ENCODE assay signal across 30 mouse cellular contexts in the genomic region with DNA sequence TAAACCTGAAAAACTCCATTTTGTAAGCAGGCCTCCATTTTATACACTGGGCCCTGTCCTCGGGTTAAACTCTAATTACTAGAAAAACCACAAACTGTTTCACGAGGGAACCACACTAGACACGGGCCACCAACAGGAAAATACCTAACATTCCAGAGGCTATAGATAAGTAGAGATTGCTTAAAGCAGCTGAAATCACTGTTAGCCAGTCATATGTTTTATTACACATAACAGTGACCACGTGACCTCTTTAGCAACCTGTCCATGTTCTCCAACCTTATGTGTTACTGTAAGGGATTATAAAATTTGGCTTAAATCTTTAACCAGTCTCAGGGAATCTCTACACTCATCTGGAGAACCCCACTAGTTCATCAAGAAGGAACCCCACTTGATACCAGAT. TPM values are rescaled to one million over a fixed set of nuclear protein-coding genes. Genes with fewer than 3 reads are reported as not detected.
DNase-seq lines count a peak whose midpoint lies in the region; ATAC-seq and TF ChIP-seq lines count a peak whose summit lies in the region.
"Had no signal": no experiment of that assay in that cellular context is flagged by ENCODE, and none has a peak within 500 bp of the region (broad histone marks: within the 10 kb centered on the region; RNA-seq: fewer than 3 reads in every experiment).

No protein-coding gene starts in this region.

- no peak overlapping the region for H3K9ac ChIP-seq in lung, embryonic 15.5 days
- H3K9ac ChIP-seq: embryonic facial prominence, embryonic 12.5 days; embryonic facial prominence, embryonic 15.5 days; forebrain, embryonic 12.5 days; forebrain, embryonic 15.5 days; heart, embryonic 13.5 days; hindbrain, embryonic 14.5 days had no signal

- no peak overlapping the region for H3K4me2 ChIP-seq in lung, embryonic 15.5 days
- H3K4me2 ChIP-seq: embryonic facial prominence, embryonic 12.5 days; embryonic facial prominence, embryonic 15.5 days; forebrain, embryonic 12.5 days; forebrain, embryonic 15.5 days; heart, embryonic 13.5 days; hindbrain, embryonic 14.5 days had no signal

- no peak for DNase-seq in lung, postnatal 10 days
- DNase-seq in 3134 (ENCODE audit: extremely low read depth, insufficient read length, low spot score) (peak; percentile 42), Patski (ENCODE audit: low read depth, low spot score) (no peak)
- DNase-seq in frontal cortex, adult 2 months (ENCODE audit: extremely low spot score in 1 of 2, low spot score in 1 of 2): no peak
- DNase-seq in right cerebral cortex, postnatal 4 days: no peak
- DNase-seq: adrenal gland, postnatal 10 days; adrenal gland, postnatal 36 days; cerebellum, adult 18-20 months; cerebellum, adult 9-10 months; cerebellum, postnatal 14 days; gastrocnemius, postnatal 10 days; gastrocnemius, postnatal 36 days; heart, adult 2 months; heart, postnatal 14 days; heart, postnatal 4 days had no signal

- no peaks in the 10 kb centered on the region for H3K9me3 ChIP-seq in lung, embryonic 15.5 days
- H3K9me3 ChIP-seq: embryonic facial prominence, embryonic 12.5 days; embryonic facial prominence, embryonic 15.5 days; forebrain, embryonic 12.5 days; forebrain, embryonic 15.5 days; heart, embryonic 10.5 days; heart, embryonic 13.5 days had no signal

- peak overlapping the region; percentile 48 for H3K27ac ChIP-seq in lung, embryonic 15.5 days
- H3K27ac ChIP-seq: embryonic facial prominence, embryonic 12.5 days; embryonic facial prominence, embryonic 15.5 days; forebrain, embryonic 12.5 days; forebrain, embryonic 15.5 days; heart, adult 2 months; heart, embryonic 10.5 days; heart, embryonic 13.5 days; hindbrain, embryonic 14.5 days; hindbrain, postnatal 0 days had no signal

- no peaks in the 10 kb centered on the region for H3K36me3 ChIP-seq in lung, embryonic 15.5 days
- H3K36me3 ChIP-seq in C2C12 (ENCODE audit: control insufficient read depth, insufficient read depth): no peaks in the 10 kb centered on the region
- H3K36me3 ChIP-seq: embryonic facial prominence, embryonic 12.5 days; embryonic facial prominence, embryonic 15.5 days; forebrain, embryonic 12.5 days; forebrain, embryonic 15.5 days; heart, embryonic 10.5 days; heart, embryonic 13.5 days had no signal

- no peaks in the 10 kb centered on the region for H3K27me3 ChIP-seq in lung, embryonic 15.5 days
- H3K27me3 ChIP-seq in C2C12 (ENCODE audit: control insufficient read depth, insufficient read depth, insufficient read length) (no peaks in the 10 kb centered on the region), Patski (no peaks in the 10 kb centered on the region)
- H3K27me3 ChIP-seq: CH12.LX; embryonic facial prominence, embryonic 12.5 days; embryonic facial prominence, embryonic 15.5 days; forebrain, embryonic 15.5 days had no signal

- H3ac ChIP-seq in C2C12 (ENCODE audit: control insufficient read depth, insufficient read length, low read depth): no peak overlapping the region

- peaks cover 4% of the 10 kb centered on the region for H3K4me1 ChIP-seq in lung, embryonic 15.5 days
- H3K4me1 ChIP-seq: embryonic facial prominence, embryonic 15.5 days; forebrain, embryonic 15.5 days had no signal

- no peaks in the 10 kb centered on the region for H3K79me3 ChIP-seq in C2C12 (ENCODE audit: low read depth)

- CTCF ChIA-PET in Patski (lab: Charles Lee): interaction anchor here (1.5 kb wide), 1 partner anchor 17 kb away, joined by 4 read pairs; no protein-coding TSS in a partner anchor

- WGBS in lung, embryonic 15.5 days: 45% methylated on average over 4 of the region's 4 CpGs

- no peak for ATAC-seq in lung, embryonic 15.5 days (ENCODE audit: borderline replicate concordance, extremely low read depth, low FRiP score, low TSS enrichment)
- peak; percentile 68 for ATAC-seq in Patski
- no peak for ATAC-seq in monocyte, adult 5-6 weeks (replicated peaks; ENCODE audit: insufficient number of reproducible peaks, low FRiP score, low TSS enrichment, poor library complexity, severe bottlenecking)
- ATAC-seq: forebrain, embryonic 15.5 days; hindbrain, postnatal 0 days; inflammation-experienced regulatory T-cells, adult 6 months had no signal

- POLR2A ChIA-PET in Patski (lab: Charles Lee): no interaction called here

- no peaks in the 10 kb centered on the region for H3K79me2 ChIP-seq in C2C12 (ENCODE audit: control insufficient read depth, insufficient read depth)

- in situ Hi-C loops in Patski (cut with MboI; ENCODE audit: low pct_unique_long_range_greater_than_20kb): no loop called here

- TF ChIP-seq CTCF in C2C12 (IDR thresholded peaks at IDR 0.05; ENCODE audit: control insufficient read depth, insufficient read depth, insufficient read length) (no peak), Patski (IDR thresholded peaks at IDR 0.05) (no peak)

- no peak overlapping the region for H3K4me3 ChIP-seq in lung, embryonic 15.5 days
- no peak overlapping the region for H3K4me3 ChIP-seq in C2C12 (ENCODE audit: insufficient read depth, poor library complexity, severe bottlenecking)
- H3K4me3 ChIP-seq: embryonic facial prominence, embryonic 12.5 days; embryonic facial prominence, embryonic 15.5 days; forebrain, embryonic 12.5 days; forebrain, embryonic 15.5 days; heart, adult 2 months; heart, embryonic 10.5 days; heart, embryonic 13.5 days had no signal

TF ChIP-seq in C2C12, 6 proteins besides CTCF, POLR2A, EP300 and RAD21:
- TF ChIP-seq MAX (IDR thresholded peaks at IDR 0.05) (no peak), CEBPB (IDR thresholded peaks at IDR 0.05; ENCODE audit: low read depth) (peak; percentile 71), MYOD1 (IDR thresholded peaks at IDR 0.05; ENCODE audit: control insufficient read depth, insufficient read length, low read depth) (peak; percentile 74), USF1 (IDR thresholded peaks at IDR 0.05; ENCODE audit: low read depth) (peak; percentile 91)
TF ChIP-seq in C2C12: peak in this region for 3.

RNA-seq across cellular contexts. Expression of a gene that starts 19.3 kb away (rescaled TPM):
- polyA plus RNA-seq in lung, embryonic 15.5 days (2015; fragmentation: Nextera tagmentation; extraction: Ambion mirVana): 7.2 and 8.3 TPM in 2 replicates
- polyA plus RNA-seq in C2C12 (2012; fragmentation: generic; extraction: Trizol): 0.39 TPM
- polyA plus RNA-seq in Patski (2021): 1.6 TPM
- 1.4 and 3.8 TPM in 2 replicates for polyA plus RNA-seq in frontal cortex, adult 2 months (2012; rRNA removed)
- 1.4 to 6.2 TPM (median 1.6 TPM) in 3 replicates for total RNA-seq in monocyte, adult 5-6 weeks (2017)

RNA-seq across cellular contexts. Expression of a gene that starts 29.7 kb away (rescaled TPM):
- 13.2 and 15.1 TPM in 2 replicates for polyA plus RNA-seq in lung, embryonic 15.5 days (2015; fragmentation: Nextera tagmentation; extraction: Ambion mirVana)
- polyA plus RNA-seq in C2C12 (2012; fragmentation: generic; extraction: Trizol) (not detected), Patski (2021) (0.05 TPM)
- polyA plus RNA-seq in frontal cortex, adult 2 months (2012; rRNA removed): 14.6 and 21.5 TPM in 2 replicates
- 270 to 442 TPM (median 434 TPM) in 3 replicates for total RNA-seq in monocyte, adult 5-6 weeks (2017)

RNA-seq across cellular contexts. Expression of a gene that starts 56.0 kb away (rescaled TPM):
- 256 and 267 TPM in 2 replicates for polyA plus RNA-seq in lung, embryonic 15.5 days (2015; fragmentation: Nextera tagmentation; extraction: Ambion mirVana)
- 147 TPM for polyA plus RNA-seq in C2C12 (2012; fragmentation: generic; extraction: Trizol)
- polyA plus RNA-seq in Patski (2021): 445 TPM
- polyA plus RNA-seq in frontal cortex, adult 2 months (2012; rRNA removed): 206 and 256 TPM in 2 replicates
- total RNA-seq in monocyte, adult 5-6 weeks (2017): 15.7 to 38.4 TPM (median 25.1 TPM) in 3 replicates

RNA-seq across cellular contexts. Expression of a gene that starts 56.1 kb away (rescaled TPM):
- polyA plus RNA-seq in lung, embryonic 15.5 days (2015; fragmentation: Nextera tagmentation; extraction: Ambion mirVana): 0.69 and 1.0 TPM in 2 replicates
- polyA plus RNA-seq in C2C12 (2012; fragmentation: generic; extraction: Trizol): 0.11 TPM
- polyA plus RNA-seq in Patski (2021): 0.06 TPM
- polyA plus RNA-seq in frontal cortex, adult 2 months (2012; rRNA removed): 1.4 and 2.2 TPM in 2 replicates
- total RNA-seq in monocyte, adult 5-6 weeks (2017): not detected in 3 replicates
- total RNA-seq: common myeloid progenitor, adult 5-6 weeks; MEL had no signal
- polyA plus RNA-seq: inflammation-experienced regulatory T-cells, adult 6 months had no signal

Comparison
In these comparisons a context has a peak if more than half of its experiments do, and no peak if none do; other contexts are left out.
1. RNA of a gene that starts 29.7 kb away (polyA plus RNA-seq): 14.6 to 21.5 TPM in frontal cortex, adult 2 months and 13.2 to 15.1 TPM in lung, embryonic 15.5 days; 0.05 TPM in Patski (single experiment) and not detected in C2C12 (single experiment); every median in the first group is over 10 times any median in the second.